17 mouse cellular contexts compared by ENCODE assay signal in the genomic region with DNA sequence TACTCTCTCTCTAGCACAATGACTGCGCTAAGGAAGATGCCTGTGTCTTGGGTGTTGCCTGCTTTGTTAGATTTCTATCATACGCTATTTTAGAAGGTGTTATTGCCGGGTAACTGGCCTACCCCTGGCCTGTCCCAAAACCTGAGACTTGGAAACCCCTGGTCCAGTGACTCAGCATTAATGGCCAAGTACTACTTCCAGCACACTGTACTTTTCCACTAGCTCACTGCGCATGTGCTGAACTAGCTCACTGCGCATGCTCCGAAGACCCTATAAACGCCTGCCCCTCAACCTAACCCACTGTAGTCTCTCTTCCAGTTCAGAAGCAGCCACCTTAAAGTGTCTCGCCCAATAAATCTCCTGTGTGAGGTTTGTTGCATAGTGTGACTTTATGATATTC.
"Had no signal": no experiment of that assay in that cellular context is flagged by ENCODE, and none has a peak within 500 bp of the region (broad histone marks: within the 10 kb centered on the region; RNA-seq: fewer than 3 reads in every experiment).

No protein-coding gene starts in this region.

- DNase-seq: retina, postnatal 1 day; right cerebral cortex, adult 18-20 months; right cerebral cortex, postnatal 14 days; right cerebral cortex, postnatal 25 days; right cerebral cortex, postnatal 4 days; spleen, adult 18-20 months; thymus, adult 18-20 months; thymus, adult 2 months; thymus, postnatal 14 days; thymus, postnatal 25 days; thymus, postnatal 36 days; thymus, postnatal 4 days had no signal

- H3K9ac ChIP-seq: neural tube, embryonic 12.5 days; neural tube, embryonic 13.5 days; neural tube, embryonic 15.5 days; stomach, embryonic 15.5 days had no signal

- H3K4me3 ChIP-seq: neural tube, embryonic 12.5 days; neural tube, embryonic 13.5 days; neural tube, embryonic 15.5 days; stomach, embryonic 15.5 days had no signal

- H3K4me1 ChIP-seq: neural tube, embryonic 12.5 days; neural tube, embryonic 13.5 days; neural tube, embryonic 15.5 days; stomach, embryonic 15.5 days had no signal

- H3K27me3 ChIP-seq: neural tube, embryonic 12.5 days; neural tube, embryonic 13.5 days; neural tube, embryonic 15.5 days; stomach, embryonic 15.5 days had no signal

- H3K9me3 ChIP-seq: neural tube, embryonic 12.5 days; neural tube, embryonic 13.5 days; neural tube, embryonic 15.5 days; stomach, embryonic 15.5 days had no signal

- H3K4me2 ChIP-seq: neural tube, embryonic 12.5 days; neural tube, embryonic 13.5 days; neural tube, embryonic 15.5 days; stomach, embryonic 15.5 days had no signal

- H3K36me3 ChIP-seq: neural tube, embryonic 12.5 days; neural tube, embryonic 13.5 days; neural tube, embryonic 15.5 days; stomach, embryonic 15.5 days had no signal

- H3K27ac ChIP-seq: neural tube, embryonic 12.5 days; neural tube, embryonic 13.5 days; neural tube, embryonic 15.5 days; stomach, embryonic 15.5 days; stomach, postnatal 0 days had no signal
